Mouse (Mus musculus): ENCODE measurements at regions not wholly inside any gene's neighbourhood (a gene's known extent, or its start where the extent isn't known, plus 50 kb on each side); places are given as distances from the start of the nearest gene placed in this dataset.
"Not testable (repeated sequence)": the region's sequence is repeated elsewhere in the genome, so short reads cannot be mapped to it uniquely, and the experiment has no call there.

GRCm38 (mm10) chr15:62262487-62262886 lies 1339.7 kb upstream of the A1bg start:
- no peak for DNase-seq (ENCODE audit: low spot score)
- H3K36me3 ChIP-seq (ENCODE audit: control insufficient read depth, insufficient read depth, low read length) = no peaks in the 10 kb centered on the region
- H3K27me3 ChIP-seq (ENCODE audit: control insufficient read depth, insufficient read depth, low read length) = no peaks in the 10 kb centered on the region
- H3K9ac ChIP-seq (ENCODE audit: low read length) = no peak overlapping the region
- ATAC-seq (ENCODE audit: insufficient read depth, low FRiP score, low TSS enrichment) = no peak
- H3K4me2 ChIP-seq (ENCODE audit: low read depth) = no peak overlapping the region
- no peaks in the 10 kb centered on the region for H3K9me3 ChIP-seq (ENCODE audit: control insufficient read depth, low read length)
- H3K4me1 ChIP-seq (ENCODE audit: control insufficient read depth, insufficient read depth, low read length) = no peaks in the 10 kb centered on the region
- no peak overlapping the region for H3K4me3 ChIP-seq (ENCODE audit: low read depth, low read length)
- H3K27ac ChIP-seq (ENCODE audit: low read depth, low read length) = no peak overlapping the region
- 87% methylated on average over 5 of the region's 5 CpGs for WGBS

DNA sequence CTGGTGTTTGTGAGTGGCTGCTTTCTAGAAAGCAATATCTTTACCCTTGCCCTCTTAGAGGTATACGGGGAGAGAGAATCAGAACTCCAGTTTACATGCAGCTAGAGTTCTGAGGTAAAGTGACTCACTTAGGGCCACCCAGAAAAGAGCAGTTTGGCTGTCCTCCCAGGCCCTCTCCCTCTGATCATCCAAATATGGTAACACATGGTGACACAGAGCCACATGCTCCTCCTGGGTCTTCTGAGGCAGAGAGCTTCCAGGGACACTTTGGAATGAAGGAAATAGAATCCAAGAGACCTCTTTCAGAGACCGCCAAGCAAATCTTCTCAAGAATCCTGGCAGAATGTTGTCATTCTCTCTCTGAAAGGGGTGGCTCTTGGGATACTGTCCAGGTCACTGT lies 1338.7 kb upstream of the A1bg start:
- Histone ChIP-seq H3K4me2 (ENCODE audit: low read depth) (no peak overlapping the region), H3K36me3 (ENCODE audit: control insufficient read depth, insufficient read depth, low read length) (no peaks in the 10 kb centered on the region), H3K9me3 (ENCODE audit: control insufficient read depth, low read length) (no peaks in the 10 kb centered on the region), H3K4me1 (ENCODE audit: control insufficient read depth, insufficient read depth, low read length) (no peaks in the 10 kb centered on the region), H3K27ac (ENCODE audit: low read depth, low read length) (no peak overlapping the region), H3K9ac (ENCODE audit: low read length) (no peak overlapping the region), H3K27me3 (ENCODE audit: control insufficient read depth, insufficient read depth, low read length) (no peaks in the 10 kb centered on the region), H3K4me3 (ENCODE audit: low read depth, low read length) (no peak overlapping the region)
- ATAC-seq (ENCODE audit: insufficient read depth, low FRiP score, low TSS enrichment) (no peak), DNase-seq (ENCODE audit: low spot score) (no peak)
- WGBS = 89% methylated on average over 2 of the region's 2 CpGs

- Histone ChIP-seq H3K9ac (ENCODE audit: low read length) (no peak overlapping the region), H3K27ac (ENCODE audit: low read depth, low read length) (no peak overlapping the region), H3K36me3 (ENCODE audit: control insufficient read depth, insufficient read depth, low read length) (no peaks in the 10 kb centered on the region), H3K4me3 (ENCODE audit: low read depth, low read length) (no peak overlapping the region), H3K9me3 (ENCODE audit: control insufficient read depth, low read length) (no peaks in the 10 kb centered on the region), H3K4me1 (ENCODE audit: control insufficient read depth, insufficient read depth, low read length) (no peaks in the 10 kb centered on the region), H3K4me2 (ENCODE audit: low read depth) (no peak overlapping the region), H3K27me3 (ENCODE audit: control insufficient read depth, insufficient read depth, low read length) (no peaks in the 10 kb centered on the region)
- 92% methylated on average over 5 of the region's 5 CpGs for WGBS
- no peak for ATAC-seq (ENCODE audit: insufficient read depth, low FRiP score, low TSS enrichment)
- DNase-seq (ENCODE audit: low spot score) = no peak
Measured at GRCm38 (mm10) chr15:62258611-62259010, 1335.8 kb upstream of the A1bg start.

GRCm38 (mm10) chr15:62257955-62258354 lies 1335.1 kb upstream of the A1bg start:
- Histone ChIP-seq H3K9me3 (ENCODE audit: control insufficient read depth, low read length) (no peaks in the 10 kb centered on the region), H3K9ac (ENCODE audit: low read length) (no peak overlapping the region), H3K36me3 (ENCODE audit: control insufficient read depth, insufficient read depth, low read length) (no peaks in the 10 kb centered on the region), H3K27me3 (ENCODE audit: control insufficient read depth, insufficient read depth, low read length) (no peaks in the 10 kb centered on the region), H3K4me3 (ENCODE audit: low read depth, low read length) (no peak overlapping the region), H3K27ac (ENCODE audit: low read depth, low read length) (no peak overlapping the region), H3K4me1 (ENCODE audit: control insufficient read depth, insufficient read depth, low read length) (no peaks in the 10 kb centered on the region), H3K4me2 (ENCODE audit: low read depth) (no peak overlapping the region)
- ATAC-seq (ENCODE audit: insufficient read depth, low FRiP score, low TSS enrichment) (peak; percentile 31; the same call in 1 of the 2 replicates), DNase-seq (ENCODE audit: low spot score) (peak; percentile 13)
- WGBS = 50% methylated on average over 3 of the region's 3 CpGs

DNA sequence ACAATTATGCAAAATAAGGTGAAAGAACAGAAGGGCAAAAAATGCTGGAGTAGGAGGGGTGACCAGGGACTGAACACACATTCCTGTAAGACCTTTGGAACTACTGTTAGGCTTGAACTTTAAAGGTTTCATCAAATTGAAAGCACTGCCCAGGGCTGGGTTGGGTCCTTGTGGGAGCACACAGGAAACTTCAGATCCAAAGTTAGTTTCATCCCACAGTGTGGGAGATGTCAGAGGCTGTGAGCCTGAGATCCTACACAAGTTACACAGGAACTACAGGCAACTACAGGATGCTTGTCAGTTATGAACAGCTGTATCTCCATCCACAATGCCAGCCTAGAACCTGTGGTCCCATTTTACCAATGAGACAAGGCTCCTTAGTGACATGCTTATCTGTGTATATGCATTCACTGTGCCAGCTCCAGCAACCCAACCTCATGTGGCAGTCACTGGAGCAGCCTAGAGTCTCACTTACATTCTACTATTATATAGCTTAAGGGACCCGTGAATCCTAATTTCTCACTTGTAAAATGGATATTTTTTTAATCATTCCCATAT lies 1334.4 kb upstream of the A1bg start:
- Histone ChIP-seq H3K9ac (ENCODE audit: low read length) (no peak overlapping the region), H3K27ac (ENCODE audit: low read depth, low read length) (no peak overlapping the region), H3K4me2 (ENCODE audit: low read depth) (no peak overlapping the region), H3K9me3 (ENCODE audit: control insufficient read depth, low read length) (no peaks in the 10 kb centered on the region), H3K4me3 (ENCODE audit: low read depth, low read length) (no peak overlapping the region), H3K27me3 (ENCODE audit: control insufficient read depth, insufficient read depth, low read length) (no peaks in the 10 kb centered on the region), H3K4me1 (ENCODE audit: control insufficient read depth, insufficient read depth, low read length) (no peaks in the 10 kb centered on the region), H3K36me3 (ENCODE audit: control insufficient read depth, insufficient read depth, low read length) (no peaks in the 10 kb centered on the region)
- no peak for ATAC-seq (ENCODE audit: insufficient read depth, low FRiP score, low TSS enrichment)
- DNase-seq (ENCODE audit: low spot score) = no peak
- whole genome bisulfite sequencing = 94% methylated on average over 1 of the region's 1 CpGs

GRCm38 (mm10) chr15:62255571-62255970 lies 1332.8 kb upstream of the A1bg start:
- H3K36me3 ChIP-seq (ENCODE audit: control insufficient read depth, insufficient read depth, low read length) = no peaks in the 10 kb centered on the region
- 92% methylated on average over 5 of the region's 5 CpGs for WGBS
- ATAC-seq (ENCODE audit: insufficient read depth, low FRiP score, low TSS enrichment) = no peak

DNA sequence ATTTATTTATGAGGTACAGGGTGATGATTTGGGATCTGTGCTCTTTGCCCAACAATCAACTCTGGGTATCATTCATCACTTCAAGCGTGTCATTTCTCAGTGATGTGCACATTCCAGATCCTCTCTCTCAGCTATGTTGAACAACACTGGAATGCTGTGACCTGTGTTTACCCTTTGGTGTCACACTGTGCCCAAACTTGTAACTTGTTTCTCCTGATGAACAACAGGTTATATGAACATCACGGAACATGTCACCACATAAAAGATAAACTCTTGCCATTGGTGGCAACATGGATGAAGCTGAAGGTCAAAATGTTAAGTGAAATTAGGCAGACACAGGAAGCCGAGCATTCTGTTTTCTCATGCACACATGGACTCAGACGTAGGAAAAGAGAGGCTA lies 1330.9 kb upstream of the A1bg start:
- H3K27me3 ChIP-seq (ENCODE audit: control insufficient read depth, insufficient read depth, low read length) = no peaks in the 10 kb centered on the region
- no peaks in the 10 kb centered on the region for H3K36me3 ChIP-seq (ENCODE audit: control insufficient read depth, insufficient read depth, low read length)
- H3K4me3 ChIP-seq (ENCODE audit: low read depth, low read length) = no peak overlapping the region
- no peaks in the 10 kb centered on the region for H3K4me1 ChIP-seq (ENCODE audit: control insufficient read depth, insufficient read depth, low read length)
- 83% methylated on average over 4 of the region's 4 CpGs for WGBS
- no peaks in the 10 kb centered on the region for H3K9me3 ChIP-seq (ENCODE audit: control insufficient read depth, low read length)
- DNase-seq (ENCODE audit: low spot score) (no peak), ATAC-seq (ENCODE audit: insufficient read depth, low FRiP score, low TSS enrichment) (no peak)
- no peak overlapping the region for H3K27ac ChIP-seq (ENCODE audit: low read depth, low read length)
- no peak overlapping the region for H3K9ac ChIP-seq (ENCODE audit: low read length)
- no peak overlapping the region for H3K4me2 ChIP-seq (ENCODE audit: low read depth)

More at GRCm38 (mm10) chr15:62255571-62255970, 1332.8 kb upstream of the A1bg start:
- H3K4me1 ChIP-seq (ENCODE audit: control insufficient read depth, insufficient read depth, low read length) = no peaks in the 10 kb centered on the region
- H3K9me3 ChIP-seq (ENCODE audit: control insufficient read depth, low read length) = no peaks in the 10 kb centered on the region
- H3K4me3 ChIP-seq (ENCODE audit: low read depth, low read length) = no peak overlapping the region
- no peak overlapping the region for H3K9ac ChIP-seq (ENCODE audit: low read length)
- H3K27me3 ChIP-seq (ENCODE audit: control insufficient read depth, insufficient read depth, low read length) = no peaks in the 10 kb centered on the region
- H3K4me2 ChIP-seq (ENCODE audit: low read depth) = no peak overlapping the region
- no peak overlapping the region for H3K27ac ChIP-seq (ENCODE audit: low read depth, low read length)
- no peak for DNase-seq (ENCODE audit: low spot score)

- not testable (repeated sequence) for H3K4me3 ChIP-seq (ENCODE audit: low read depth, low read length); DNase-seq (ENCODE audit: low spot score); H3K36me3 ChIP-seq (ENCODE audit: control insufficient read depth, insufficient read depth, low read length); H3K9me3 ChIP-seq (ENCODE audit: control insufficient read depth, low read length); H3K9ac ChIP-seq (ENCODE audit: low read length); H3K4me1 ChIP-seq (ENCODE audit: control insufficient read depth, insufficient read depth, low read length); H3K27me3 ChIP-seq (ENCODE audit: control insufficient read depth, insufficient read depth, low read length); ATAC-seq (ENCODE audit: insufficient read depth, low FRiP score, low TSS enrichment); H3K27ac ChIP-seq (ENCODE audit: low read depth, low read length); H3K4me2 ChIP-seq (ENCODE audit: low read depth)
- 96% methylated on average over 2 of the region's 2 CpGs for WGBS
Measured at GRCm38 (mm10) chr15:62252078-62252833, 1329.4 kb upstream of the A1bg start.

- no peak overlapping the region for H3K9ac ChIP-seq (ENCODE audit: low read length)
- H3K36me3 ChIP-seq (ENCODE audit: control insufficient read depth, insufficient read depth, low read length) = no peaks in the 10 kb centered on the region
- H3K4me1 ChIP-seq (ENCODE audit: control insufficient read depth, insufficient read depth, low read length) = no peaks in the 10 kb centered on the region
- no peaks in the 10 kb centered on the region for H3K27me3 ChIP-seq (ENCODE audit: control insufficient read depth, insufficient read depth, low read length)
- ATAC-seq (ENCODE audit: insufficient read depth, low FRiP score, low TSS enrichment) = no peak
- H3K4me2 ChIP-seq (ENCODE audit: low read depth) = no peak overlapping the region
- no peak for DNase-seq (ENCODE audit: low spot score)
- 69% methylated on average over 4 of the region's 4 CpGs for WGBS
- no peaks in the 10 kb centered on the region for H3K9me3 ChIP-seq (ENCODE audit: control insufficient read depth, low read length)
- H3K27ac ChIP-seq (ENCODE audit: low read depth, low read length) = no peak overlapping the region
- H3K4me3 ChIP-seq (ENCODE audit: low read depth, low read length) = no peak overlapping the region
Measured at GRCm38 (mm10) chr15:62249436-62249835, 1326.6 kb upstream of the A1bg start.
